Mouse (Mus musculus): ENCODE measurements at regions not wholly inside any gene's neighbourhood (a gene's known extent, or its start where the extent isn't known, plus 50 kb on each side); places are given as distances from the start of the nearest gene placed in this dataset.

DNA sequence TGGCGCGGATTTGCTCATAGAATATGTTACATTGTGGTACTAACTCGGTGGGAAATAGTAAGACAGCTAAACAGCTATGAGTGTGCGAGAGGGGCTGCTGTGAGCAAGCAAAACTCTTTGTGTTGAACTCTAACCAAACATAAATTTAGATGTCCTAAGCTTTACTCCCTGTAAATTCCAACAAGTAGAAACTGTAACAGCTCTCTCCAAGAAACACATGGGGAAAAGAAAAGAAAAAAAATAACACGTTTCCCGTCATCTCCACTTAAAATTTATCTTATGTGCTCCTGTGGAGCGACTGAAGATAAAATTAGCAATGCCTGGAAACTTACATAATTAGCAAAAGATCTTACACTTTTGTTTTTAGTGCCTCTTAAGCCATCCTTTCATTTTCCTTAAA, 226.2 kb upstream of the Gcfc2 start:
- Histone ChIP-seq H3K9me3 (replicated peaks) (no peaks in the 10 kb centered on the region), H3K27me3 (ENCODE audit: low read depth, poor library complexity, severe bottlenecking) (no peaks in the 10 kb centered on the region), H3K36me3 (no peaks in the 10 kb centered on the region), H3K27ac (replicated peaks) (no peak overlapping the region), H3K4me1 (no peaks in the 10 kb centered on the region), H3K4me3 (no peak overlapping the region)
- WGBS, result 93% methylated on average over 7 of the region's 7 CpGs
- no peak for DNase-seq (ENCODE audit: low spot score)

- H3K4me1 ChIP-seq, result no peaks in the 10 kb centered on the region
- no peak for DNase-seq (ENCODE audit: low spot score)
- no peak overlapping the region for H3K27ac ChIP-seq (replicated peaks)
- H3K36me3 ChIP-seq, result no peaks in the 10 kb centered on the region
- H3K9me3 ChIP-seq (replicated peaks), result no peaks in the 10 kb centered on the region
- H3K27me3 ChIP-seq (ENCODE audit: low read depth, poor library complexity, severe bottlenecking), result no peaks in the 10 kb centered on the region
- 90% methylated on average over 3 of the region's 3 CpGs for WGBS
- H3K4me3 ChIP-seq, result no peak overlapping the region
These were observed 225.3 kb upstream of the Gcfc2 start for GRCm38 (mm10) chr6:81698173-81698572.

DNA sequence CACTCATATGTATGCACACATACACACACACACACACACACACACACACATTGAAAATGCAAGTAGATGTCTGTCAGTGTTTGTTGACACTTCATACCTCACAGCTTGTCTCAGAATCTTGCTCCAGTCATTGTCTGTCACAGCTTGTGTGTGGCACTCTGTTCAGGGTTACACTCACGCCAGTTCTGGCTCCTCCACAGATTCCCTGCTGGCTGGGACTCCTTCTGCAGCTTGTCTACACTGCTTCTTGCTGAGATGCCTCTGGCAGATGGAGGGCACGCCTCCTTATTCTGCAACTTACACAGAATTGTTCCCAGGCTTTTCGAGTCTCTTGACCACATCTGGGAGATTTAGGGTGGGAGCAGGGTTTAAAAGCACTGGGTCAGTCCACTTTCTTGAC, 208.6 kb upstream of the Gcfc2 start:
- no peaks in the 10 kb centered on the region for H3K27me3 ChIP-seq (ENCODE audit: low read depth, poor library complexity, severe bottlenecking)
- WGBS, result 73% methylated on average over 3 of the region's 3 CpGs

DNA sequence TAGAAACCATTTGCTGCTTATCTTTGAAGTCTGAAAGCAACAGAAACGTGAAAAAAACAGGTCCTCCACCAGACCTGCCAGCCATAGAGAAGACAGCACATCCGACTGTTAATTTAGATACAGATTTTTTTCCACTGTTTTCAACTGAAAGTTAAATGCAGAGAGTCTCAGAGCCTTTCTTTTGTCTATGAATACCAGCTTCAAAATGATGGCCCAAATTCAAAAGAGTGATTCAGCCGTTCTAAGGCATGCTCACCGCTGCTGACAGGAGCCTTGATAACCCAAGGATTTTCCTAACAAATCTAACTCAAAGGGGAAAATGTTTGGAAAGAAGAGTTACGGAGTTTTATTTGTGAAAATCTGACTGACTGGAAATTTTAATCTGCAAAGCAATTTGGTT, 207.1 kb upstream of the Gcfc2 start:
- H3K36me3 ChIP-seq, result no peaks in the 10 kb centered on the region
- H3K27me3 ChIP-seq (ENCODE audit: low read depth, poor library complexity, severe bottlenecking), result no peaks in the 10 kb centered on the region
- DNase-seq (ENCODE audit: low spot score), result no peak
- whole genome bisulfite sequencing, result 84% methylated on average over 5 of the region's 5 CpGs
- no peaks in the 10 kb centered on the region for H3K9me3 ChIP-seq (replicated peaks)
- H3K27ac ChIP-seq (replicated peaks), result no peak overlapping the region
- H3K4me3 ChIP-seq, result no peak overlapping the region
- H3K4me1 ChIP-seq, result no peaks in the 10 kb centered on the region

More for the DNA sequence above, 208.6 kb upstream of the Gcfc2 start:
- Histone ChIP-seq H3K36me3 (no peaks in the 10 kb centered on the region), H3K4me3 (no peak overlapping the region), H3K9me3 (replicated peaks) (no peaks in the 10 kb centered on the region), H3K4me1 (no peaks in the 10 kb centered on the region), H3K27ac (replicated peaks) (no peak overlapping the region)
- no peak for DNase-seq (ENCODE audit: low spot score)

DNA sequence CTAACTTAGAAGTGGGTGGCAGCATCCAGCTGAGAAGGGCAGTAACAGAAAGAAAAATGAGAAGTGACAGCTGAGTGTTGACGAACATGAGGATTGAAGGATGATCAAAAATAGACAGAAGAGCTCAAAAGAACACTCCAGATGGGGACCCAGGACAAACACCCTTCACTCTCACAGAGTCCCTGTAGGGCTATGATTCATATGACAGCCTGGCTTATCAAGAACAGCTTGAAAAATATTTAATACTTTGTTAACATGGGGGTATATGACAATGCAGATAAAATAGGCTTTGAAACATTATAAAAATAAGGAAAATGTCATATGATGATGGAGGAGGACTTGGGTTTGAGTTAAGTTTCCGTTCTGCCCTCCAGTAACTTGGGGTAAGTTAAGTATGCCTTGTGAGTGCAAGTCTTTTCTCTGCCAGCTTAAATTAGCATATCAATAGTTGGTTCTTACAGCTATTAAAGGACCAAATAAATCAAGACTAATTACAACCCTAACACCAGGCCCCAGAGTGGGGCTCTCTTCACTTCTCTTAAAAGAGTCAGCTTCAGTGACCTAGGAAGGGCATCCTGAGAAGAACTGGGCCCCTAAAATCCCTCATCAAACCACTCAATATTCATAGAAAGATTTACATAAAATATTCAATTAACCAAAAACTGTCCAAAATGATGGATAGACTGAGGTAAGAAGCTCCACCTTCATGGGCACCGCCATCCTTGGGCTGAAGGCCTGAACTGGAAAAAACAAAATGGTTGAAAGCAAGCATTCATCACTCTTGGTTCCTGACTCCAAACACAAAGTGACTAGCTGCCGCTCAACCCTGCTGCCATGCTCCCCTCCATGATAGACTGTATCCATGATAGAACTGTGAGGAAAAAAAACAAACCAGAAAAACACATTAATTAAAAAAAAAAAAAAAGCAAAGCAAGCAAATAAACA, 198.6 kb upstream of the Gcfc2 start:
- Histone ChIP-seq H3K36me3 (no peaks in the 10 kb centered on the region), H3K27ac (replicated peaks) (no peak overlapping the region), H3K27me3 (ENCODE audit: low read depth, poor library complexity, severe bottlenecking) (no peaks in the 10 kb centered on the region), H3K4me3 (no peak overlapping the region), H3K9me3 (replicated peaks) (no peaks in the 10 kb centered on the region), H3K4me1 (no peaks in the 10 kb centered on the region)
- 86% methylated on average over 4 of the region's 4 CpGs for WGBS
- DNase-seq (ENCODE audit: low spot score), result no peak

DNA sequence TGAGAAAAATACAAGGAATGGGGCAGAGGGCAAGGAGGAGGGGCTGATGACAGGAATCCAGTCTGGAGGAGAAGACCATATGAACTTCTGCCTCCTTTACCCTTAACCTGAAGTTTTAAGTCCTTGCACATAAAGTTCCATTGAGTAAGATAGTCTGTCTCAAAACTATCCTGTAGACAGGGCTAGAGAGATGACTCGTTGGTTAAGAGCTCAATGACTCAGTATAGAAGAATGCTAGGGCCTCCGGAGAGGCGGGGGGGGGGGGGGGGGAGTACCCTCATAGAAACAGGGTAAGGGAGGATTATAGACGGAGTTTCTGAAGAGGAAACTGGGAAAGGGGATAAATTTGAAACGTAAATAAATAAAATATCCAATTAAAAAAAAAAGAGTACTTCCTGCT, 191.8 kb upstream of the Gcfc2 start:
- H3K4me1 ChIP-seq, result no peaks in the 10 kb centered on the region
- H3K27me3 ChIP-seq (ENCODE audit: low read depth, poor library complexity, severe bottlenecking), result no peaks in the 10 kb centered on the region
- WGBS, result 72% methylated on average over 5 of the region's 5 CpGs
- DNase-seq (ENCODE audit: low spot score), result no peak
- H3K36me3 ChIP-seq, result no peaks in the 10 kb centered on the region
- H3K9me3 ChIP-seq (replicated peaks), result no peaks in the 10 kb centered on the region
- no peak overlapping the region for H3K27ac ChIP-seq (replicated peaks)
- no peak overlapping the region for H3K4me3 ChIP-seq

- H3K4me3 ChIP-seq, result no peak overlapping the region
- no peaks in the 10 kb centered on the region for H3K27me3 ChIP-seq (ENCODE audit: low read depth, poor library complexity, severe bottlenecking)
- no peaks in the 10 kb centered on the region for H3K36me3 ChIP-seq
- 87% methylated on average over 3 of the region's 3 CpGs for WGBS
- H3K9me3 ChIP-seq (replicated peaks), result no peaks in the 10 kb centered on the region
- no peak overlapping the region for H3K27ac ChIP-seq (replicated peaks)
- no peaks in the 10 kb centered on the region for H3K4me1 ChIP-seq
- no peak for DNase-seq (ENCODE audit: low spot score)
These were observed 189.9 kb upstream of the Gcfc2 start for GRCm38 (mm10) chr6:81733527-81733926.

DNA sequence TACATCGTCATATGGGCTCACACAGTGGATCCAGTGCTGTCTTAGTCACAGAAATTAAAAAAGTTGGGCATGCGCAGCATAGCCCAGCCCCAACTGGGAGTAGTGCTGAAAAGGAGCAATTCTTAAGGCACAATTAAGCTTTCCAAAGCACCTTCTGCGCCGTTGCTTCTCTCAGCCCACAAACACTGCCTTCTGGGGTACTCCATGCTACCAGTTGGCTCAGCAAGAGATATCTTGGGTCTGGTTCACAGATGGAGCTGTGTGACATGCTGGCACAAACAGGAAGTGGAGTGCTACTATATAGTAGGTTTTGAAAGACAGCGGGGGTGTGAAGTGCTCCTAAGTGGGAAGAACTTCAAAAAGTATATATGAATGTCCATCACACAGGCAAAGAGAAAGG, 185.0 kb upstream of the Gcfc2 start:
- Histone ChIP-seq H3K4me3 (no peak overlapping the region), H3K27me3 (ENCODE audit: low read depth, poor library complexity, severe bottlenecking) (no peaks in the 10 kb centered on the region), H3K27ac (replicated peaks) (no peak overlapping the region), H3K4me1 (no peaks in the 10 kb centered on the region), H3K9me3 (replicated peaks) (no peaks in the 10 kb centered on the region), H3K36me3 (no peaks in the 10 kb centered on the region)
- WGBS, result 92% methylated on average over 5 of the region's 5 CpGs
- DNase-seq (ENCODE audit: low spot score), result no peak

DNA sequence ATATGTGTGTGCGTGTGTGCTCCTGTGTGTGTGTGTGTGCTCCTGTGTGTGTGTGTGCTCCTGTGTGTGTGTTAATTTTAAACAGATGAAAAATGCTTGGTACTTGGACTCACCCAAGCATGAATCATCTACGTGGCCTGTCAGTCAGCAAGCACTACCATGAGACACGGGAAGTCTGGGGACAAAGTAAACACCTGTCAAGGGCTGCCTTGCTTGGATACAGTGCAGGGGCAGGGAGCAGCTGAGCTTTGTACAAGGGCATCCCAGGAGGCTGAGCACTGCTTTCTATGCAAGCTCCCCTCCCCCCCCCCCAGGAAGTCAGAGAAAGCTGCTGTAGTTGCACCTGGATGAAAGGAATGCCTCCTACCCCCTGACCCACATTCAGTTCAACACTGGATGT, 173.8 kb upstream of the Gcfc2 start:
- Histone ChIP-seq H3K4me3 (no peak overlapping the region), H3K4me1 (no peaks in the 10 kb centered on the region), H3K27me3 (ENCODE audit: low read depth, poor library complexity, severe bottlenecking) (no peaks in the 10 kb centered on the region), H3K36me3 (no peaks in the 10 kb centered on the region), H3K27ac (replicated peaks) (no peak overlapping the region), H3K9me3 (replicated peaks) (no peaks in the 10 kb centered on the region)
- DNase-seq (ENCODE audit: low spot score), result no peak
- 70% methylated on average over 3 of the region's 3 CpGs for WGBS

- DNase-seq (ENCODE audit: low spot score), result no peak
- 88% methylated on average over 5 of the region's 5 CpGs for WGBS
- Histone ChIP-seq H3K36me3 (no peaks in the 10 kb centered on the region), H3K4me3 (no peak overlapping the region), H3K9me3 (replicated peaks) (no peaks in the 10 kb centered on the region), H3K27me3 (ENCODE audit: low read depth, poor library complexity, severe bottlenecking) (no peaks in the 10 kb centered on the region), H3K27ac (replicated peaks) (no peak overlapping the region), H3K4me1 (no peaks in the 10 kb centered on the region)
These were observed 171.8 kb upstream of the Gcfc2 start for GRCm38 (mm10) chr6:81751631-81752030.

- WGBS, result 85% methylated on average over 7 of the region's 7 CpGs
- Histone ChIP-seq H3K27me3 (ENCODE audit: low read depth, poor library complexity, severe bottlenecking) (no peaks in the 10 kb centered on the region), H3K36me3 (no peaks in the 10 kb centered on the region), H3K27ac (replicated peaks) (no peak overlapping the region), H3K9me3 (replicated peaks) (no peaks in the 10 kb centered on the region), H3K4me1 (no peaks in the 10 kb centered on the region), H3K4me3 (no peak overlapping the region)
- no peak for DNase-seq (ENCODE audit: low spot score)
These were observed 167.2 kb upstream of the Gcfc2 start for GRCm38 (mm10) chr6:81756242-81756641.

DNA sequence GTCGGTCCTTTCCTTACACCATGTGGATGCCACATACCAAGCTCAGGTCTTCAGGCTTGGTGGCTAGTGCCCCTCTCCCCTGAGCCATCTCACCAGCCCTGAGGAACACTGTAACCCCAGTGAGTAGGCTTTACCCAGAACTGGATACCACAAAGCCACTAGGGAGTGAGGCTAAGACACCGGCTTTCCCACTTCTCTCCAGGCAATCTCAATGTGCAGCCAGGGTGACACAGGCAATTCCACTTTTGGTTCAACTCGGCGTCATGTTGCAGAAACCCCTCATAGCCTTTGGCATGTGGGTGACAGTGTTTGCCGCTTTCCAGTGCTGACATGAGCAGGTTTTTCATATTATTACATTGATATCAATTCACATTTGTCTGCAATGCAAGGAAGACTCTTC, 164.6 kb upstream of the Gcfc2 start:
- Histone ChIP-seq H3K9me3 (replicated peaks) (no peaks in the 10 kb centered on the region), H3K36me3 (no peaks in the 10 kb centered on the region), H3K4me1 (no peaks in the 10 kb centered on the region), H3K27ac (replicated peaks) (no peak overlapping the region), H3K27me3 (ENCODE audit: low read depth, poor library complexity, severe bottlenecking) (no peaks in the 10 kb centered on the region), H3K4me3 (no peak overlapping the region)
- DNase-seq (ENCODE audit: low spot score), result no peak
- WGBS, result 88% methylated on average over 5 of the region's 5 CpGs

GRCm38 (mm10) chr6:81760181-81760580, 163.3 kb upstream of the Gcfc2 start:
- WGBS, result 89% methylated on average over 2 of the region's 2 CpGs
- H3K36me3 ChIP-seq, result no peaks in the 10 kb centered on the region

More at GRCm38 (mm10) chr6:81760181-81760580, 163.3 kb upstream of the Gcfc2 start:
- H3K4me3 ChIP-seq, result no peak overlapping the region
- no peaks in the 10 kb centered on the region for H3K9me3 ChIP-seq (replicated peaks)
- no peaks in the 10 kb centered on the region for H3K4me1 ChIP-seq
- DNase-seq (ENCODE audit: low spot score), result no peak
- H3K27ac ChIP-seq (replicated peaks), result no peak overlapping the region
- H3K27me3 ChIP-seq (ENCODE audit: low read depth, poor library complexity, severe bottlenecking), result no peaks in the 10 kb centered on the region

All from midbrain, embryonic 10.5 days (tissue).